Mouse (Mus musculus) ES-CJ7 (cell line): ENCODE measurements around the gene Tnfrsf22.
"Not testable (repeated sequence)": the region's sequence is repeated elsewhere in the genome, so short reads cannot be mapped to it uniquely, and the experiment has no call there.

Experiments
- DNase-seq: peaks from one replicate; pipeline ENCODE4 v3.0.0; 2011; ENCODE audit warnings: low read depth, low spot score

Gene Tnfrsf22

GRCm38 (mm10) chr7:143649034-143649768 lies at the start of gene Tnfrsf22:
Tnfrsf22 (minus strand) TSS chr7:143649661.
- DNase-seq: peak; percentile 84

- DNase-seq: peak; percentile 75
Observed at GRCm38 (mm10) chr7:143696140-143696539, 46.7 kb upstream of the Tnfrsf22 start.

GRCm38 (mm10) chr7:143694550-143694949 lies 45.1 kb upstream of the Tnfrsf22 start:
- no peak for DNase-seq

- no peak for DNase-seq
Observed at GRCm38 (mm10) chr7:143692746-143693510, 43.5 kb upstream of the Tnfrsf22 start.

GRCm38 (mm10) chr7:143691909-143692308 lies 42.4 kb upstream of the Tnfrsf22 start:
- DNase-seq: no peak

- no peak for DNase-seq
Observed at GRCm38 (mm10) chr7:143691181-143691580, 41.7 kb upstream of the Tnfrsf22 start.

GRCm38 (mm10) chr7:143689946-143690345 lies 40.5 kb upstream of the Tnfrsf22 start:
- no peak for DNase-seq

- DNase-seq: no peak
Observed at GRCm38 (mm10) chr7:143689481-143689880, 40.0 kb upstream of the Tnfrsf22 start.

GRCm38 (mm10) chr7:143686676-143687075 lies 37.2 kb upstream of the Tnfrsf22 start:
- DNase-seq: not testable (repeated sequence)

GRCm38 (mm10) chr7:143686191-143686590 lies 36.7 kb upstream of the Tnfrsf22 start:
- not testable (repeated sequence) for DNase-seq

- DNase-seq: peak; percentile 71
Observed at GRCm38 (mm10) chr7:143685359-143686067, 36.1 kb upstream of the Tnfrsf22 start, which contains the start of gene Tnfrsf23. Tnfrsf23 (minus strand) TSS chr7:143685872.

- DNase-seq: not testable (repeated sequence)
Observed at GRCm38 (mm10) chr7:143684569-143684968, 35.1 kb upstream of the Tnfrsf22 start.

- no peak for DNase-seq
Observed at GRCm38 (mm10) chr7:143681566-143681965, 32.1 kb upstream of the Tnfrsf22 start.

- DNase-seq: not testable (repeated sequence)
Observed at GRCm38 (mm10) chr7:143680836-143681235, 31.4 kb upstream of the Tnfrsf22 start.

GRCm38 (mm10) chr7:143679650-143680049 lies 30.2 kb upstream of the Tnfrsf22 start:
- not testable (repeated sequence) for DNase-seq

- DNase-seq: peak; percentile 79
Observed at GRCm38 (mm10) chr7:143666427-143667311, 17.2 kb upstream of the Tnfrsf22 start.

GRCm38 (mm10) chr7:143663470-143663869 lies 14.0 kb upstream of the Tnfrsf22 start:
- DNase-seq: no peak

GRCm38 (mm10) chr7:143660797-143661196 lies 11.3 kb upstream of the Tnfrsf22 start:
- no peak for DNase-seq

- DNase-seq: not testable (repeated sequence)
Observed at GRCm38 (mm10) chr7:143649769-143650346, 397 bp upstream of the Tnfrsf22 start.

GRCm38 (mm10) chr7:143643949-143644348 lies 5.5 kb downstream of the Tnfrsf22 start:
- not testable (repeated sequence) for DNase-seq

GRCm38 (mm10) chr7:143636674-143637073 lies 12.8 kb downstream of the Tnfrsf22 start:
- DNase-seq: peak; percentile 73
